Mouse (Mus musculus) forebrain, embryonic 10.5 days (tissue): ENCODE measurements around the gene Fam155a. TPM values are rescaled to one million over a fixed set of nuclear protein-coding genes. Genes with fewer than 3 reads are reported as not detected.

Source experiments
- DNase-seq: peaks from one replicate; pipeline ENCODE4 v3.0.0-alpha.2; 2017; ENCODE audit warnings: low spot score; ENCODE audit errors: extremely low spot score
- H3K27ac ChIP-seq: fragments of 300-500 bp; sonication (generic); 2 replicates; pipeline ENCODE4 v1.5.1; 2016; ENCODE audit warnings: mild to moderate bottlenecking
- H3K27me3 ChIP-seq: fragments of 300-500 bp; sonication (generic); 2 replicates; pipeline ENCODE4 v1.6.1; 2016; ENCODE audit warnings: mild to moderate bottlenecking; ENCODE audit not compliant: poor library complexity, severe bottlenecking
- H3K36me3 ChIP-seq: fragments of 300-500 bp; sonication (generic); replicated peaks from 2 replicates; pipeline ENCODE4 v1.6.1; 2016; ENCODE audit warnings: mild to moderate bottlenecking, moderate library complexity
- H3K4me1 ChIP-seq: fragments of 300-500 bp; sonication (generic); 2 replicates; pipeline ENCODE4 v1.6.1; 2016
- H3K4me3 ChIP-seq: fragments of 300-500 bp; sonication (generic); 2 replicates; pipeline ENCODE4 v1.5.1; 2016; ENCODE audit warnings: mild to moderate bottlenecking, moderate library complexity
- H3K9me3 ChIP-seq: fragments of 300-500 bp; sonication (generic); 2 replicates; pipeline ENCODE4 v1.6.1; 2016; ENCODE audit warnings: mild to moderate bottlenecking, moderate library complexity
- WGBS: fragments of 180-500 bp; shearing (Covaris S2); methylation state at CpG from one replicate; pipeline ENCODE4 v1.1.7; 2016; 5-methylcytosine and 5-hydroxymethylcytosine counted together
- polyA plus RNA-seq: library from polyadenylated mRNA; unstranded; fragments of >200 nt; fragmentation: Nextera tagmentation; extraction: Ambion mirVana; gene quantifications from 2 replicates; pipeline ENCODE4 v1.2.1, GENCODE M21; 2016

The Fam155a gene
- polyA plus RNA-seq, 1 experiment from 2014 or later, result 0.53 TPM

GRCm38 (mm10) chr8:9453742-9454141 is 317.2 kb downstream of the Fam155a start:
- Histone ChIP-seq H3K9me3 (no peaks in the 10 kb centered on the region), H3K27me3 (no peaks in the 10 kb centered on the region), H3K36me3 (no peaks in the 10 kb centered on the region), H3K4me1 (peaks cover 16% of the 10 kb centered on the region), H3K4me3 (no peak overlapping the region), H3K27ac (no peak overlapping the region)
- DNase-seq, result no peak
- WGBS, result 88% methylated on average over 5 of the region's 5 CpGs

DNA sequence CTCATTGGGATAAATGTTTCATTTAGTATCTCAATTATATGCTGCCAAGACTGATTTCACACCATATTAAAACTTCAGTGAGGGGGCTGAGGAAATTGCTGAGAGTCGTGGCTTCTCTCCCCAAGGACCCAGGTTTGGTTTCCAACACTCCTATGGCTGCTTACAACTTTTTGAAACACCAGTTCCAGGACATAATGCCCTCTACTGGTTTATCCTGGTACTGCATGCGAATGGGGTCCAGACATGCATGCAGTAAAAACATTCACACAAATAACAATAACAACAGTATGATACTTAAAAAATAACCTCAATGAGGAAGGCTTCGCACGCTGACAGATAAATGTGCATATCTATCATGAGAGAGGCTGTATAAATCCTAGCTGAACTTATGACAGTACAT is 319.4 kb downstream of the Fam155a start:
- DNase-seq, result no peak
- WGBS, result 60% methylated on average over 4 of the region's 4 CpGs
- no peaks in the 10 kb centered on the region for H3K27me3 ChIP-seq

GRCm38 (mm10) chr8:9448613-9449012 is 322.3 kb downstream of the Fam155a start:
- no peak overlapping the region for H3K27ac ChIP-seq
- WGBS, result 75% methylated on average over 7 of the region's 7 CpGs
- no peak overlapping the region for H3K4me3 ChIP-seq
- H3K36me3 ChIP-seq, result no peaks in the 10 kb centered on the region
- H3K27me3 ChIP-seq, result no peaks in the 10 kb centered on the region
- H3K4me1 ChIP-seq, result no peaks in the 10 kb centered on the region
- no peak for DNase-seq
- H3K9me3 ChIP-seq, result no peaks in the 10 kb centered on the region

More for the DNA sequence above, 319.4 kb downstream of the Fam155a start:
- peaks cover 11% of the 10 kb centered on the region for H3K4me1 ChIP-seq
- no peaks in the 10 kb centered on the region for H3K36me3 ChIP-seq
- H3K27ac ChIP-seq, result no peak overlapping the region
- no peaks in the 10 kb centered on the region for H3K9me3 ChIP-seq
- no peak overlapping the region for H3K4me3 ChIP-seq

DNA sequence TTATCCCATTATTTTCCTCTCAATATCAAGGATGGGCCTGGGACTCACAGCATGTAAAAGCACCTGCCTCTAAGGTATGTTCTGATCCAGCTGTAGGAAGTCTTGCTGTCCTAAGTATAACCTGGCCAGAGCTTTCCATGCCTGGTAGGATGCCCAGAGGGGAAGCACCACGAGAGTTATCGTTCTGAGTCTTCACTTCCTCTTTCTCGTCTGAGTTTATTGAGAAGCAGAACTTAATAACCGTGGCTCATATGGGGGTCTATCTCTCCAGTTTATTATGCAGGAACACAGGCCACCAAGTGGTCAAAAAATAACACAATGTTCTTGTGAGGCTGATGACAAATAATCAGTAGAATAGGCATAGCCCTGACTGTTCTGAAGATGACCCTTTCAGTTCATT is 333.1 kb downstream of the Fam155a start:
- no peak for DNase-seq
- Histone ChIP-seq H3K4me3 (no peak overlapping the region), H3K27me3 (no peaks in the 10 kb centered on the region), H3K27ac (no peak overlapping the region), H3K4me1 (no peaks in the 10 kb centered on the region), H3K36me3 (no peaks in the 10 kb centered on the region), H3K9me3 (no peaks in the 10 kb centered on the region)
- WGBS, result 90% methylated on average over 4 of the region's 4 CpGs

DNA sequence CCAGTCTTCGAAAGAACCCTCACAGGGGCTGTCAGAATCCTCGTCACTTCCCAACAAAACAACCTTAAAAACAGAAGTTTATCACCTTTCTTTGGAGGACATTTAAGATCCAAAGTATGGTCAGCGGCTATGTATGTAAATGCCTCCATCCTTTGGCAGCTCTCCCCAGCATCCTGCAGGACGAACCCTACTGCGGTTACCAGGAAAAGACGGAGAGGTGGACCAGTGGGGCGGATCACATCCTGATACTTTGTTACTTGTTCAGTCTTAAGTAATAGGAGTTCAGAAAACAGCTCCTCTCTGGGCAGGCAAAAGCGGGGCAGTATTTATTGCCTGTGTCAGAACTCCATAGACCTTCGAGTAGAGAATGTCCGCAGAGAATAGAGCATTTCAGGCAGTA is 335.5 kb downstream of the Fam155a start:
- Histone ChIP-seq H3K36me3 (no peaks in the 10 kb centered on the region), H3K9me3 (no peaks in the 10 kb centered on the region), H3K4me3 (no peak overlapping the region), H3K27ac (no peak overlapping the region), H3K27me3 (no peaks in the 10 kb centered on the region), H3K4me1 (no peaks in the 10 kb centered on the region)
- peak; percentile 21 for DNase-seq
- 58% methylated on average over 10 of the region's 10 CpGs for WGBS

- 91% methylated on average over 11 of the region's 11 CpGs for WGBS
- Histone ChIP-seq H3K27ac (no peak overlapping the region), H3K4me1 (no peaks in the 10 kb centered on the region), H3K27me3 (no peaks in the 10 kb centered on the region), H3K4me3 (no peak overlapping the region), H3K9me3 (no peaks in the 10 kb centered on the region), H3K36me3 (no peaks in the 10 kb centered on the region)
- no peak for DNase-seq
Observed at GRCm38 (mm10) chr8:9432635-9433372, 338.2 kb downstream of the Fam155a start.

GRCm38 (mm10) chr8:9428846-9429245 is 342.1 kb downstream of the Fam155a start:
- Histone ChIP-seq H3K36me3 (no peaks in the 10 kb centered on the region), H3K27me3 (no peaks in the 10 kb centered on the region), H3K4me1 (no peaks in the 10 kb centered on the region), H3K4me3 (no peak overlapping the region), H3K27ac (no peak overlapping the region), H3K9me3 (no peaks in the 10 kb centered on the region)
- DNase-seq, result no peak
- WGBS, result 75% methylated on average over 4 of the region's 4 CpGs

- H3K36me3 ChIP-seq, result no peaks in the 10 kb centered on the region
- 93% methylated on average over 2 of the region's 2 CpGs for WGBS
- H3K4me3 ChIP-seq, result no peak overlapping the region
- H3K9me3 ChIP-seq, result no peaks in the 10 kb centered on the region
- no peaks in the 10 kb centered on the region for H3K4me1 ChIP-seq
- no peak overlapping the region for H3K27ac ChIP-seq
- DNase-seq, result no peak
- H3K27me3 ChIP-seq, result no peaks in the 10 kb centered on the region
Observed at GRCm38 (mm10) chr8:9424069-9424468, 346.9 kb downstream of the Fam155a start.

GRCm38 (mm10) chr8:9423590-9423989 is 347.4 kb downstream of the Fam155a start:
- Histone ChIP-seq H3K27me3 (no peaks in the 10 kb centered on the region), H3K4me3 (no peak overlapping the region), H3K4me1 (no peaks in the 10 kb centered on the region), H3K9me3 (no peaks in the 10 kb centered on the region), H3K36me3 (no peaks in the 10 kb centered on the region), H3K27ac (no peak overlapping the region)
- 86% methylated on average over 5 of the region's 5 CpGs for WGBS
- DNase-seq, result no peak

GRCm38 (mm10) chr8:9423184-9423583 is 347.8 kb downstream of the Fam155a start:
- Histone ChIP-seq H3K4me3 (no peak overlapping the region), H3K4me1 (no peaks in the 10 kb centered on the region), H3K27me3 (no peaks in the 10 kb centered on the region), H3K36me3 (no peaks in the 10 kb centered on the region), H3K27ac (no peak overlapping the region), H3K9me3 (no peaks in the 10 kb centered on the region)
- WGBS, result 87% methylated on average over 2 of the region's 2 CpGs
- DNase-seq, result no peak

- no peaks in the 10 kb centered on the region for H3K4me1 ChIP-seq
- WGBS, result 81% methylated on average over 10 of the region's 10 CpGs
- no peak for DNase-seq
- no peak overlapping the region for H3K4me3 ChIP-seq
- H3K27me3 ChIP-seq, result no peaks in the 10 kb centered on the region
- H3K36me3 ChIP-seq, result no peaks in the 10 kb centered on the region
- H3K27ac ChIP-seq, result no peak overlapping the region
- no peaks in the 10 kb centered on the region for H3K9me3 ChIP-seq
Observed at GRCm38 (mm10) chr8:9418856-9419800, 351.8 kb downstream of the Fam155a start.

GRCm38 (mm10) chr8:9416189-9416588 is 354.8 kb downstream of the Fam155a start:
- no peak overlapping the region for H3K27ac ChIP-seq
- DNase-seq, result no peak
- no peaks in the 10 kb centered on the region for H3K4me1 ChIP-seq
- WGBS, result 90% methylated on average over 9 of the region's 9 CpGs
- no peaks in the 10 kb centered on the region for H3K27me3 ChIP-seq
- H3K36me3 ChIP-seq, result no peaks in the 10 kb centered on the region
- no peaks in the 10 kb centered on the region for H3K9me3 ChIP-seq
- no peak overlapping the region for H3K4me3 ChIP-seq

DNA sequence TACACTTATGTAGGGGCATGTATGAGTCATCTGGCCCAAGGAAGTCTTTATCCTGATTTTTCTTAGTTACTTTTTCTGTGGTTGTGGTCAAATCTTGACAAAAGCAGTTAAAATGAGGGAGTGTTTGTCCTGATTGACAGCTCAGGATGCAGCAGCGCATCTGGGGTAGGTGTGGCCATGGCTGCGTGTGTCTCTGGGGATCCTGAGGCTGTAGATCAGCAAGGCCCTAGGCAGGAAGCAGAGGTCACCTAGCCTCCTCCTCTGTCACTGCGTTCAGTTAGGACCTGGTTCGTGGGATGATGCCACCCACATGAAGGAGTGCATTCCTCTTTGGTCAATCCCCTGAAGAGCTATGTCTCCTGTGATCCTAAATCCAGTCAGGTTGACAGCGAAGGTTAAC is 362.5 kb downstream of the Fam155a start:
- Histone ChIP-seq H3K9me3 (no peaks in the 10 kb centered on the region), H3K4me1 (no peaks in the 10 kb centered on the region), H3K4me3 (no peak overlapping the region), H3K27me3 (no peaks in the 10 kb centered on the region), H3K27ac (no peak overlapping the region), H3K36me3 (no peaks in the 10 kb centered on the region)
- no peak for DNase-seq
- 65% methylated on average over 5 of the region's 5 CpGs for WGBS
